Mouse (Mus musculus): ENCODE measurements around the gene Lyzl6.

DNA sequence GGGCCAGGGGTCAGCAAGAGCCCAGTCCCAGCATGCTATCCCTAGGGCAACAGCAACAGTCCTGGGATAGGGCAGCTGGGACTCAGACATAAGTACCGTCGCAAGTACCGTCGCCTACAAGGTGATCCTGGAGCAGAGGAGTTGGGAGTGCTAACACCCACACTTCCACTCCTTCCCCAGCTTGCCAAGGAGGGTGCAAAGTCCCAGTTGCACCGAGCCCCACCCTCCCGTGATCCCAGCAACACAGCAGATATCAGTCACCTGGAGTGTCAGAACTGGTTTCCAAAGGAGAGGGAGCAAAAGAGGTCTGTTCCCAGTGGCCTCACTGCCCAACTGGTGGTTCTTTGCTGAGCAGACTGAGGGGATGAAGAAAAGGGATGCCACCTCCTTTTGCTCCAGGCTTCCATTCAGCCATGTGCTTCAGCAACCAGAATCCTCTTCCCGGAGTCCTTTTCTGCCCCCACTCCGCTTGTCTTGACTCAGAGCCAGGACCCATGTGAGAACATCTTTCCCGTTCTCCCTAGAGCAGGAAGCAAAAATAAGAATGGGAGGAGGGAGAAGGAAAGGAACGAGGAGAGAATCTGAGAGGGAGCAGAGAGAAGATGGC, 14.8 kb upstream of the Lyzl6 start:
- TF ChIP-seq GATA1 (IDR thresholded peaks at IDR 0.05; ENCODE audit: borderline replicate concordance, low read length), result no peak
- no peak for TF ChIP-seq FLI1 (IDR thresholded peaks at IDR 0.05; ENCODE audit: low read length)

All from megakaryocyte, embryonic 14.5 days (primary cell).